Mouse (Mus musculus): ENCODE measurements around the gene Cd2. TPM values are rescaled to one million over a fixed set of nuclear protein-coding genes. Genes with fewer than 3 reads are reported as not detected.

Cd2 gene
- polyA plus RNA-seq, 1 experiment from 2014 or later: 0.14 TPM

- ATAC-seq (ENCODE audit: low FRiP score): no peak
- 100% methylated on average over 1 of the region's 1 CpGs for WGBS
These were observed 15.6 kb downstream of the Cd2 start for GRCm38 (mm10) chr3:101272166-101272565.

GRCm38 (mm10) chr3:101270833-101271232, 16.9 kb downstream of the Cd2 start:
- no peak overlapping the region for H3K4me3 ChIP-seq (ENCODE audit: low read depth, low read length)
- no peaks in the 10 kb centered on the region for H3K27me3 ChIP-seq (ENCODE audit: control insufficient read depth, insufficient read depth, low read length)
- no peak overlapping the region for H3K9ac ChIP-seq (ENCODE audit: low read depth, low read length)
- H3K4me1 ChIP-seq (replicated peaks; ENCODE audit: control insufficient read depth, insufficient read depth, low read length): no peaks in the 10 kb centered on the region
- no peak overlapping the region for H3K4me2 ChIP-seq (replicated peaks; ENCODE audit: low read depth, low read length)
- H3K36me3 ChIP-seq (ENCODE audit: control insufficient read depth, insufficient read depth, low read length): no peaks in the 10 kb centered on the region
- ATAC-seq (ENCODE audit: low FRiP score) (no peak), DNase-seq (ENCODE audit: low spot score) (no peak)
- no peak overlapping the region for H3K27ac ChIP-seq (ENCODE audit: low read depth, low read length)
- H3K9me3 ChIP-seq (ENCODE audit: control insufficient read depth, low read length): no peaks in the 10 kb centered on the region
- 89% methylated on average over 5 of the region's 5 CpGs for WGBS

More at GRCm38 (mm10) chr3:101272166-101272565, 15.6 kb downstream of the Cd2 start:
- Histone ChIP-seq H3K36me3 (ENCODE audit: control insufficient read depth, insufficient read depth, low read length) (no peaks in the 10 kb centered on the region), H3K4me1 (replicated peaks; ENCODE audit: control insufficient read depth, insufficient read depth, low read length) (no peaks in the 10 kb centered on the region), H3K9ac (ENCODE audit: low read depth, low read length) (no peak overlapping the region), H3K4me3 (ENCODE audit: low read depth, low read length) (no peak overlapping the region), H3K27me3 (ENCODE audit: control insufficient read depth, insufficient read depth, low read length) (no peaks in the 10 kb centered on the region), H3K9me3 (ENCODE audit: control insufficient read depth, low read length) (no peaks in the 10 kb centered on the region), H3K4me2 (replicated peaks; ENCODE audit: low read depth, low read length) (no peak overlapping the region), H3K27ac (ENCODE audit: low read depth, low read length) (no peak overlapping the region)
- no peak for DNase-seq (ENCODE audit: low spot score)

- Histone ChIP-seq H3K9me3 (ENCODE audit: control insufficient read depth, low read length) (no peaks in the 10 kb centered on the region), H3K9ac (ENCODE audit: low read depth, low read length) (no peak overlapping the region), H3K4me3 (ENCODE audit: low read depth, low read length) (no peak overlapping the region), H3K4me2 (replicated peaks; ENCODE audit: low read depth, low read length) (no peak overlapping the region), H3K36me3 (ENCODE audit: control insufficient read depth, insufficient read depth, low read length) (no peaks in the 10 kb centered on the region), H3K27ac (ENCODE audit: low read depth, low read length) (no peak overlapping the region), H3K4me1 (replicated peaks; ENCODE audit: control insufficient read depth, insufficient read depth, low read length) (no peaks in the 10 kb centered on the region), H3K27me3 (ENCODE audit: control insufficient read depth, insufficient read depth, low read length) (no peaks in the 10 kb centered on the region)
- 92% methylated on average over 7 of the region's 7 CpGs for WGBS
- DNase-seq (ENCODE audit: low spot score) (no peak), ATAC-seq (ENCODE audit: low FRiP score) (no peak)
These were observed 19.4 kb downstream of the Cd2 start for GRCm38 (mm10) chr3:101268361-101268760.

- H3K4me1 ChIP-seq (replicated peaks; ENCODE audit: control insufficient read depth, insufficient read depth, low read length): no peaks in the 10 kb centered on the region
- no peak overlapping the region for H3K9ac ChIP-seq (ENCODE audit: low read depth, low read length)
- 87% methylated on average over 3 of the region's 3 CpGs for WGBS
- H3K27ac ChIP-seq (ENCODE audit: low read depth, low read length): no peak overlapping the region
- no peaks in the 10 kb centered on the region for H3K27me3 ChIP-seq (ENCODE audit: control insufficient read depth, insufficient read depth, low read length)
- ATAC-seq (ENCODE audit: low FRiP score): no peak
- DNase-seq (ENCODE audit: low spot score): no peak
- no peak overlapping the region for H3K4me2 ChIP-seq (replicated peaks; ENCODE audit: low read depth, low read length)
- no peaks in the 10 kb centered on the region for H3K9me3 ChIP-seq (ENCODE audit: control insufficient read depth, low read length)
- no peaks in the 10 kb centered on the region for H3K36me3 ChIP-seq (ENCODE audit: control insufficient read depth, insufficient read depth, low read length)
- no peak overlapping the region for H3K4me3 ChIP-seq (ENCODE audit: low read depth, low read length)
These were observed 22.1 kb downstream of the Cd2 start for GRCm38 (mm10) chr3:101265561-101266091.

- Histone ChIP-seq H3K9ac (ENCODE audit: low read depth, low read length) (no peak overlapping the region), H3K27me3 (ENCODE audit: control insufficient read depth, insufficient read depth, low read length) (no peaks in the 10 kb centered on the region), H3K36me3 (ENCODE audit: control insufficient read depth, insufficient read depth, low read length) (no peaks in the 10 kb centered on the region), H3K4me1 (replicated peaks; ENCODE audit: control insufficient read depth, insufficient read depth, low read length) (no peaks in the 10 kb centered on the region), H3K4me2 (replicated peaks; ENCODE audit: low read depth, low read length) (no peak overlapping the region), H3K9me3 (ENCODE audit: control insufficient read depth, low read length) (no peaks in the 10 kb centered on the region), H3K4me3 (ENCODE audit: low read depth, low read length) (no peak overlapping the region), H3K27ac (ENCODE audit: low read depth, low read length) (no peak overlapping the region)
- WGBS: 57% methylated on average over 2 of the region's 2 CpGs
- no peak for DNase-seq (ENCODE audit: low spot score)
- ATAC-seq (ENCODE audit: low FRiP score): no peak
These were observed 28.8 kb downstream of the Cd2 start for GRCm38 (mm10) chr3:101258976-101259375.

- Histone ChIP-seq H3K4me1 (replicated peaks; ENCODE audit: control insufficient read depth, insufficient read depth, low read length) (no peaks in the 10 kb centered on the region), H3K27ac (ENCODE audit: low read depth, low read length) (no peak overlapping the region), H3K4me3 (ENCODE audit: low read depth, low read length) (no peak overlapping the region), H3K9ac (ENCODE audit: low read depth, low read length) (no peak overlapping the region), H3K27me3 (ENCODE audit: control insufficient read depth, insufficient read depth, low read length) (no peaks in the 10 kb centered on the region), H3K36me3 (ENCODE audit: control insufficient read depth, insufficient read depth, low read length) (no peaks in the 10 kb centered on the region), H3K4me2 (replicated peaks; ENCODE audit: low read depth, low read length) (no peak overlapping the region), H3K9me3 (ENCODE audit: control insufficient read depth, low read length) (no peaks in the 10 kb centered on the region)
- 90% methylated on average over 8 of the region's 8 CpGs for WGBS
- ATAC-seq (ENCODE audit: low FRiP score) (no peak), DNase-seq (ENCODE audit: low spot score) (no peak)
These were observed 31.6 kb downstream of the Cd2 start for GRCm38 (mm10) chr3:101256090-101256489.

- H3K4me1 ChIP-seq (replicated peaks; ENCODE audit: control insufficient read depth, insufficient read depth, low read length): no peaks in the 10 kb centered on the region
- H3K27me3 ChIP-seq (ENCODE audit: control insufficient read depth, insufficient read depth, low read length): no peaks in the 10 kb centered on the region
- no peak overlapping the region for H3K27ac ChIP-seq (ENCODE audit: low read depth, low read length)
- WGBS: 86% methylated on average over 8 of the region's 8 CpGs
- H3K4me2 ChIP-seq (replicated peaks; ENCODE audit: low read depth, low read length): no peak overlapping the region
- ATAC-seq (ENCODE audit: low FRiP score): no peak
- H3K9me3 ChIP-seq (ENCODE audit: control insufficient read depth, low read length): no peaks in the 10 kb centered on the region
- no peak for DNase-seq (ENCODE audit: low spot score)
- no peak overlapping the region for H3K4me3 ChIP-seq (ENCODE audit: low read depth, low read length)
- no peaks in the 10 kb centered on the region for H3K36me3 ChIP-seq (ENCODE audit: control insufficient read depth, insufficient read depth, low read length)
- no peak overlapping the region for H3K9ac ChIP-seq (ENCODE audit: low read depth, low read length)
These were observed 35.6 kb downstream of the Cd2 start for GRCm38 (mm10) chr3:101252141-101252540.

- ATAC-seq (ENCODE audit: low FRiP score): no peak
These were observed 37.9 kb downstream of the Cd2 start for GRCm38 (mm10) chr3:101249846-101250245.

GRCm38 (mm10) chr3:101245212-101245611, 42.5 kb downstream of the Cd2 start:
- H3K4me2 ChIP-seq (replicated peaks; ENCODE audit: low read depth, low read length): no peak overlapping the region
- no peaks in the 10 kb centered on the region for H3K27me3 ChIP-seq (ENCODE audit: control insufficient read depth, insufficient read depth, low read length)
- H3K36me3 ChIP-seq (ENCODE audit: control insufficient read depth, insufficient read depth, low read length): no peaks in the 10 kb centered on the region
- DNase-seq (ENCODE audit: low spot score): no peak
- no peak overlapping the region for H3K27ac ChIP-seq (ENCODE audit: low read depth, low read length)
- no peak overlapping the region for H3K4me3 ChIP-seq (ENCODE audit: low read depth, low read length)
- no peak for ATAC-seq (ENCODE audit: low FRiP score)
- no peaks in the 10 kb centered on the region for H3K4me1 ChIP-seq (replicated peaks; ENCODE audit: control insufficient read depth, insufficient read depth, low read length)
- WGBS: 78% methylated on average over 3 of the region's 3 CpGs
- no peaks in the 10 kb centered on the region for H3K9me3 ChIP-seq (ENCODE audit: control insufficient read depth, low read length)
- H3K9ac ChIP-seq (ENCODE audit: low read depth, low read length): no peak overlapping the region

More at GRCm38 (mm10) chr3:101249846-101250245, 37.9 kb downstream of the Cd2 start:
- H3K4me1 ChIP-seq (replicated peaks; ENCODE audit: control insufficient read depth, insufficient read depth, low read length): no peaks in the 10 kb centered on the region
- H3K4me3 ChIP-seq (ENCODE audit: low read depth, low read length): no peak overlapping the region
- no peaks in the 10 kb centered on the region for H3K27me3 ChIP-seq (ENCODE audit: control insufficient read depth, insufficient read depth, low read length)
- WGBS: 94% methylated on average over 6 of the region's 6 CpGs
- no peaks in the 10 kb centered on the region for H3K36me3 ChIP-seq (ENCODE audit: control insufficient read depth, insufficient read depth, low read length)
- no peak for DNase-seq (ENCODE audit: low spot score)
- H3K9ac ChIP-seq (ENCODE audit: low read depth, low read length): no peak overlapping the region
- H3K27ac ChIP-seq (ENCODE audit: low read depth, low read length): no peak overlapping the region
- no peaks in the 10 kb centered on the region for H3K9me3 ChIP-seq (ENCODE audit: control insufficient read depth, low read length)
- no peak overlapping the region for H3K4me2 ChIP-seq (replicated peaks; ENCODE audit: low read depth, low read length)

All from hindbrain, embryonic 11.5 days (tissue).